ENCODE assay signal across 34 mouse cellular contexts in the genomic region with DNA sequence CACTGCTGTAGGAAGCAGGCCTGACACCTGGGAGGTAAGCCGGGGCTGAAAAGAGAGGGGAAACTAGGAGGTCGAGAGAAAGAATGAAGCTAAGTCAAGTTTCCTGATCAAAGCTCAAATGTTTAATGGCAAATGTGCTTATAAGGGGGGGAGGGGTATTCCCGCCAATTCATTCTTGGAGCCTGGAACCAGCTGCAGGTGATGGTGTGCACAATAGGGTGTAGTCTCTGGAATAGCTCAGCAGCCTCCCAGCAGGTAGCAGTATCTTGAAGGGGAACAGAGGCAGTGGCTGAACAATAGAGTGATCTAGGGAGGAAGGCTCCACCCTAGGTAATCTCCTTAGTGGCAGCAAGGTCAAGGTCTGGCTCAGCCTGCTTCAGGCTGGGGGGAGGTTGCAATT. TPM values are rescaled to one million over a fixed set of nuclear protein-coding genes. Genes with fewer than 3 reads are reported as not detected.
"Had no signal": no experiment of that assay in that cellular context is flagged by ENCODE, and none has a peak within 500 bp of the region (broad histone marks: within the 10 kb centered on the region; RNA-seq: fewer than 3 reads in every experiment).

No protein-coding gene starts in this region.

RNA-seq across cellular contexts. Expression of gene Vmn1r167, which starts 36.8 kb away (rescaled TPM):
- total RNA-seq: common myeloid progenitor, adult 5-6 weeks; forebrain, postnatal 0 days; gastrocnemius, adult 18-20 months; gastrocnemius, adult 2 months; gastrocnemius, adult 8-10 months; gastrocnemius, postnatal 10 days; gastrocnemius, postnatal 14 days; gastrocnemius, postnatal 25 days; gastrocnemius, postnatal 36 days; gastrocnemius, postnatal 4 days; granulocyte monocyte progenitor cell, adult 5-6 weeks; heart, adult 18-20 months; heart, adult 2 months; heart, adult 8-10 months had no signal
- polyA plus RNA-seq: cortical plate, adult 2 months; embryonic facial prominence, embryonic 10.5 days; embryonic facial prominence, embryonic 11.5 days; embryonic facial prominence, embryonic 12.5 days; embryonic facial prominence, embryonic 13.5 days; embryonic facial prominence, embryonic 14.5 days; embryonic facial prominence, embryonic 15.5 days; erythroblast, embryonic 14.5 days; forebrain, embryonic 10.5 days; forebrain, embryonic 11.5 days; forebrain, embryonic 12.5 days; forebrain, embryonic 13.5 days; forebrain, embryonic 14.5 days; forebrain, embryonic 15.5 days; forebrain, embryonic 16.5 days; forebrain, postnatal 0 days; frontal cortex, adult 2 months; gonadal fat pad, adult 2 months; heart, adult 2 months; heart, embryonic 10.5 days; heart, embryonic 11.5 days; heart, embryonic 12.5 days had no signal
